Mouse (Mus musculus): ENCODE measurements at regions not wholly inside any gene's neighbourhood (a gene's known extent, or its start where the extent isn't known, plus 50 kb on each side); places are given as distances from the start of the nearest gene placed in this dataset.

DNA sequence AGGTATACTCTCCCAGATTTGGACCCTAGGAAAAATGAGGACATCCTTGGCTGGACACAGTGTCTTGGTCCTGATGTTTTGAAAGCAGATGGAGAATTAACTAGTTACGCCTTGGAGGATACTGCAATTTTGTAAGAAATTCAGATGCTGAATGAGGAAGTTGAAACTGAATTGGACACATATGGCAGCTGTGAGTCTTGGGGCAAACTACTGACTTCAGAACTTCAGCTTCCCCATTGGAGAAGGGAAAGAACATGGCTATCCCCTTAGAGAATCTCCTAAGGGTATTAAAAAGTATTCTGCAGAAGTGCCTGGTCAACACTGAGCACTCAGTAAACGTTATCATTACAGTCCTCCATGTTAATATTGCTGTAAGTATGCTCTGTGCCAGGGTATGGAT, 283.9 kb downstream of the Maf start:
- no peak for DNase-seq

DNA sequence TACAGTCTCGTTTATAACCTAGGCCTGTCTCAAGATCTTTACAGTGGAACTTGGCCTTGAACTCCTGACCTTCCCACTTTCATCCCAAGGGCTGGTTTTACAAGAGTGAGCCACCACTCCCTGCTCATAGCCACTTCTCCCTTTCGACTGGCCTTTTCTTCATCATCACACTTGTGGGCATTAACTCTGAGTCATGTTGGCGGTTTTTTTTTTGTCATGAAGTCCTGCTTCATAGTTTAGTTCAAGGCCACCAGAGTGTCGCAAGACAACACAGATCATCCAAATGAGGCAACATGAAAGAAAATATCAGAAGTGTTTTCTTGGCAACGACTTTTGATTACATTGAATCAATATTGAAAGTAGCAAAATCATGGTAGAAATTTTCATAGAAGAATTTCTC, 284.5 kb downstream of the Maf start:
- DNase-seq: no peak

DNA sequence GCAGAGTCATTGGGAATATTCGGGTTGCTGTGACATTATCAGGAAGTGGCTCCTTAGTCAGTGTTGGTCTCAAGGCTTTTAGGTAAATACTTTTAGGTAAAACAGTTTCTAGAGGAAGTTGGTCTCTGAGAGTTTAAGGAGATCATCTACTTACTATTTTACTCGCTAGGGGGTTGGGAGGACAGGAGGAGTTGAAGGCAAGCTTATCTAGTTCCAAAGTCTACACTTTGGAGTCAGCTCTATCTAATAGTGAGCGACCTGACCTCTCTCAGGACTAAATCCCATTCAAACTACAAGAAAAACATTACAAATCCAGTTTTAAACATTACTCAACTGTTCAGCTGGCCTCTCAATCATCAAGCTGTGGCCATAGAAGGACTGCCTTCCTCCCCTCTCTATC, 287.1 kb downstream of the Maf start:
- DNase-seq: no peak

DNA sequence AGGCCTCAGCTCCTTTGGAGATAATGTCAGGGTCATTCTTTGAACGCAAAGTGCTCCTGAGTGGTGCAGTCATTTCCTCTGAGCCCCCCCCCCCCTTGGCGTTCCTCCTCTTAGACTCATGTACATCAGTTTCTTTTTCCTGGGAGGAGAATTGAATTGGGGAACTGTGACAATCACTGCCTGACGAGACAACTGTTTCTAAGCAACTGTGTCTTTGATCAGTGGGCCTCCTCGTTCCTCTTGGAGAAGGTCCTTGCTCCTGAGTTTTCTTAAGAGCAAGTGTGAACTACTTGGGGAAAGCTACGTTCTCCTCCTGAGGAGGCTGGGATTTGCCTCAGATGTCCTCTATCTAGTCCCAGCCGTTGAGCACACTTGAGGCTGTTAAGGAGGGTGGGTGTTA, 287.5 kb downstream of the Maf start:
- no peak for DNase-seq

DNA sequence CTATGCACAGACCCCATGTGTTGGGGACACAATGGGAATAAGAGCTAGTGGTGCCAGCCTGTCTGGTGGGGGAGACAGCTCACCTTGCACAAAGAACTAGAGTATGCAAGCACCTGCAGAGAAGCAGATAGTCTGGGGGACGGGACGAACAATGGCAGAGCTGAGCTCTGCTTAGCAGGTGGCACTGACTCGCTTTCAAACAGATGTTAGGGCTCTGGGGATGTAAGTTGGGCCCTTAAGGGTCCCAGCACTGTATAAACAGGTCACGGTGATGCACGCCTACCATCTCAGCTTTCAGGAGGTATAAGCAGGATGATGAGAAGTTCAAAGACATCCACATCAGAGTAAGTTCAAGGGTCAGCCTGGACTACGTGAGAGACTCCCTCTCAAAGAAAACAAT, 289.5 kb downstream of the Maf start:
- DNase-seq: peak; percentile 47

DNA sequence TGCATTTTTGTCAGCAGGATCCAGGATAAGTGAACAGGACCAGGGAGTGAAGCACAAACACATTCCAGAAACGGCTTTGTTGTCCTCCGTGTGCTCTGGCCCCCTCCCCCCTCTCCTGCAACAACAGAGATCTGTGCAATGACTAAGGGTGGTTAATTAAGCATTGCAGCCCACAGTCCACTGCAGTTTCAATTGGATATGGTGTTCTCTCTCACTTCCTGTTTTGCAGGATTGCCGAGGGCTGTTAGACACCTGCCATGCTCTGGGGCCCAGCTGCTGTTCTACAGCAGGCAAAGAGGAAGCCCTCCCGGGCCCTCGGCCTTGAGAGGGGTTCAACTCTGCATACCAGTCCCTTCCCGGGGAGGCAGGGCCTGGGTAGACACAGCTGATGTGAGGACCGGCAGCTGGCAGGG, 293.5 kb downstream of the Maf start:
- DNase-seq: peak; percentile 85

DNA sequence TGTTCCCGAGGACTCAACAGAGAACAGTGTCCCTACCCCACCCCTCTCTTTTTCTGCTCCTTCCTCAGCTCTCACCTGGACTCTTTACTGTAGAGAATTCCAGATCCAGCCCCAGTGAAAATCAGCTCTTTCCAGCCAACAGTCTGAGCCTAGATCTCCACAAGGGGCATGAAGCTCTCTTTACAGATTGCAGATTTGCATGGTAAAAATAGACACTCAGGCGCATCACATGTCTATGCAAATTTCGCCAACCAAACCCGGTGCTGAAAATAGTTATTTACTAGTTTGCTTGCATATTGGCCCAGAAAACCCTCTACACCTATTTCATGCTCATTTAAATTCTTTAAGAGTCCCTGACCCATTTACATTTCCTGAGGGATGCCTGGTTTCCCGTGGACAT, 295.8 kb downstream of the Maf start:
- DNase-seq: no peak

DNA sequence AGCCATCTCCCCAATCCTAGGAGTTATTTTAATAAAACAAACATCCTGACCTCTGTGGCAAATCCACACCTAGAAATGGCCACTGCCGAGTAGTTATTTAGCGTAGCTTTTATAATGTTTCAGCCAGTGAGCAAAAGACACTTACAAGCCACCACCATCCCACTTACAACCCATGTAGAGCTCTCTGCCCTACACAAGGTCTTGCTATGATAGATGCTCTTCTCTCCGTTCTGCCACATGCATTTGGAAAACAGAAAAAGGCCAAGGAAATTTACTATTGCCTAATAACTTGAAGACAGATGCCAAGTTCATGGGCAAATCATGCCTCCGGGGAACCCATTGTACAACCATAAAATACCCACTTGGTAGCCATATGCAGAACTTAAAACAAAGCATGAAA, 296.5 kb downstream of the Maf start:
- no peak for DNase-seq

DNA sequence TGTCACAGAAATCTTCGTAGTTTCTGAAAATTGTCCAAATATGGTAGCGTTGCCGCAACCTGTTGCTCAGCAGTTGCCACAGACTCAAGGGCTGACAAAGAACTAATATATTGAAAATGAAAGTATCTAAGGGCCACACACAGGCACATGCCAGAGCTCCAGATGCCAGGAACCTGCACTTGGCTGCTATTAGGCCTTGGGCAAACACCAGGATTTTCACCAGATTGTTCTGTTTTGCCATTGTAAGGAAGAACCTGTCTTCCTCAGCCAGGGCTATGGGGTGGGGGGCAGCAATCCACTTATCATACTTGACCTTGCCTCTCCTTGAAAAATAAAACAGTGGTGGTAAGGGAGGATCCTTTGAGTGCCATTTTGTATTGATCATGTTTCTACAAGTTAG, 297.4 kb downstream of the Maf start:
- DNase-seq: no peak

DNA sequence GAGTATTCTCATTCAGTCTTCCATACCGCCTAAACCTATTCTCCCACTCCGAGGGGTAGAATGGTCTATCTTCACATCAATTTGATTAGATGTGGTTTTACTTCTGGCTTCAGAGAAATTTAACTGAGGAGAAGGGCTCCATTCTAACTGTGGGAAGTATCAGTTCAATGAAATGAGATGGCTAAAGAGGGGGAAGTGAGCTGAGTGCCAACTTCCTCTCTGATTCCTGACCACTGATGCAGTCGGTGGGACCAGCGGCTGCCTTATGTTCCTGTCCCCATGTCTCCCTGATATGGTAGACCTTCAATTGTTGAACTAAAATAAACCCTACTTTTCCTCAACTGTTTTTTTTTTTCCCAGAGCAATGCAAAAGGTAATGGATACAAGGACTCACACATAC, 300.1 kb downstream of the Maf start:
- no peak for DNase-seq

DNA sequence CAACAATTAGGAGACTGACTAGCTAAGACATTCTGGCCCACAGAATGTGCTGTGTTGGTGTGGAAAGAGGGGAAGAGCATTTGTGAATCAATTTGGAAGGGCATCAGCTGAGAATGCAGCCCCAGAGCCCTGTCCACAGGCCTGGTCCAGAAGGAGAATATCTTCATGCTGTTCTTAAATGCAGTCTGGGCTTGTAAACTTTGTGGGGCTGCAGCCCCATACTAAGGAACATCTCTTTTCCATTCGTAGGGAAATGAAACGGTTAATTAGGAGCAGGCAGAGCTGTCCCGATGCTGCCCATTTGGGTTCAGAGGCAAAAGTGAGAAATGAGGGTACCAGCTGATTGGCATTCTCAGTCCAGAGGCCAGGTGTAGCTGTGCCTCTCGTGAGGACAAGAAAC, 304.0 kb downstream of the Maf start:
- DNase-seq: no peak

DNA sequence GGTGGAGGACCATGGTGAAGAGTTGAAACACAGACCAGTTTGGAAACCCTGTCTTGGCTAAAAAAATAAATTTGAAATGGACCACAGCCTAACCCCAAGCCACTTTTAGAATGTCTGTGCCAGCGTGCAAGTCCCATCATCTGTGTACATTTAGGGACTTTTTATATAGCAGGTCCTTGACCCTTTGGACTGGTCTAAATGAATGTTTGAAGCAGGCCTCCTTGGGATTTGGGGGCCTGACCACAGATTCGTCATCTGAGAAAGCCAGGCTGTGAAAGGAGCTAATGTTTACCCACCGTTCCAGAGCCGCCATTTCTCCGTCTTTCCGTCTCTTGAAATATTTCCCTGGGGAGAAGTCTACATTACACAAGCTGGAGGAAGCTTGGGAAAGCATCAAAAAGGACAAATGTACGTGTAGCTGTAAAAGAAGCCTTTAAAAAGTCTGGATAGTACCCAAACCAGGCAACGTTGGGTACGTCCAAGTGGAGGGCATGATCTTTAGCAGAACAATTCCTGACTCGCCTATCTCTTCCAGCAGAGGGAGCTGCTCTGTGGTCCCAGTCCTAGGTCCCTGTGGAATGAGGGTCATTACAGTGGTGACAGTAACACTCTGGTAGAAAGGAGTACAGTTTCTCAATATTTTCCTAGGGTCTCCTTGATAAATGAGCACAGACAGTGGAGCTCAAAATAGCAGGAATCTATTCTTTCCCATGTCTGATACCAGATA, 305.0 kb downstream of the Maf start:
- DNase-seq: peak; percentile 23

All from thymus, postnatal 25 days (tissue).